Mouse (Mus musculus) kidney, postnatal 0 days (tissue): ENCODE data around the gene Mon2. TPM values are rescaled to one million over a fixed set of nuclear protein-coding genes. Genes with fewer than 3 reads are reported as not detected.

Experiments
- ATAC-seq: fragments of 200-750 bp; cut with Nextera tagmentation; replicated peaks from 2 replicates; pipeline ENCODE4 v1.8.0; 2017; ENCODE audit warnings: low read depth, moderate number of reproducible peaks, moderate TSS enrichment, moderate library complexity; ENCODE audit not compliant: low FRiP score
- DNase-seq: peaks from one replicate; pipeline ENCODE4 v3.0.0-alpha.2; 2016; ENCODE audit warnings: low spot score
- H3K27ac ChIP-seq: fragments of 300-500 bp; sonication (generic); 2 replicates; pipeline ENCODE4 v1.5.1; 2014; ENCODE audit warnings: mild to moderate bottlenecking
- H3K27me3 ChIP-seq: fragments of 300-500 bp; sonication (generic); 2 replicates; pipeline ENCODE4 v1.6.1; 2014; ENCODE audit warnings: low read length, mixed read lengths; ENCODE audit not compliant: insufficient read depth
- H3K36me3 ChIP-seq: fragments of 300-500 bp; sonication (generic); 2 replicates; pipeline ENCODE4 v1.6.1; 2014; ENCODE audit warnings: low read length, mixed read lengths; ENCODE audit not compliant: insufficient read depth
- H3K4me1 ChIP-seq: fragments of 300-500 bp; sonication (generic); replicated peaks from 2 replicates; pipeline ENCODE4 v1.6.1; 2014; ENCODE audit warnings: antibody characterized with exemption, low read length, mixed read lengths; ENCODE audit not compliant: insufficient read depth
- H3K4me2 ChIP-seq: fragments of 300-500 bp; sonication (generic); 2 replicates; pipeline ENCODE4 v1.6.1; 2014; ENCODE audit warnings: mild to moderate bottlenecking, low read length, moderate library complexity, mixed read lengths
- H3K4me3 ChIP-seq: fragments of 300-500 bp; sonication (generic); replicated peaks from 2 replicates; pipeline ENCODE4 v1.5.1; 2014; ENCODE audit warnings: low read depth, low read length
- H3K9ac ChIP-seq: fragments of 300-500 bp; sonication (generic); 2 replicates; pipeline ENCODE4 v1.6.1; 2014; ENCODE audit warnings: low read depth, low read length
- H3K9me3 ChIP-seq: fragments of 300-500 bp; sonication (generic); replicated peaks from 2 replicates; pipeline ENCODE4 v1.6.1; 2016; ENCODE audit warnings: low read length, inconsistent platforms, mixed read lengths
- CTCF ChIP-seq: IDR thresholded peaks from 2 replicates; pipeline ENCODE4 v1.5.1; 2016; ENCODE audit warnings: antibody characterized with exemption, low read depth, mild to moderate bottlenecking, moderate library complexity
- WGBS: fragments of 180-500 bp; shearing (Covaris S2); extraction: QIAGEN DNeasy Blood & Tissue Kit; methylation state at CpG from one replicate; pipeline ENCODE4 v1.1.7; 2014; 5-methylcytosine and 5-hydroxymethylcytosine counted together
- polyA plus RNA-seq: library from polyadenylated mRNA; unstranded; fragments of >200 nt; fragmentation: Nextera tagmentation; extraction: Ambion mirVana; gene quantifications from 2 replicates; pipeline ENCODE4 v1.2.1, GENCODE M21; 2015

Gene Mon2
- polyA plus RNA-seq, 1 experiment from 2014 or later: 25.5 TPM

DNA sequence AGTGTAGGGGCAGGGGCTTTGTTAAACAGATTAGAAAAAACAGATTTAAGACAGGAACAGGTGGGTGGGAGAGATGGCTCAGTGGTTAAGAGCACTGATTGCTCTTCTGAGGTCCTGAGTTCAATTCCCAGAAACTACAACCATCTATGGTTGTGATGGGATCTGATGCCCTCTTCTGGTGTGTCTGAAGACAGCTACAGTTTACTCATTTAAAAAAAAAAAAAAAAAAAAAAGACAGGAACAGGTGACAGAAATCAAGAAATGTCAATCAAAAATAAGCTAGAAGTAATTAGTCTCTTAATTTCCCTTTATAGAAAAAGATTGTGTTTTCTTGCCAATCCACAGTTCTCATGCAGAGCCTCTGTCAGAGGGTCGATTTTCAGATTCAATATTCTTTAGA is 74.3 kb downstream of the Mon2 start:
- Histone ChIP-seq H3K9ac (no peak overlapping the region), H3K4me3 (no peak overlapping the region), H3K9me3 (no peaks in the 10 kb centered on the region), H3K27me3 (no peaks in the 10 kb centered on the region), H3K27ac (no peak overlapping the region), H3K4me2 (no peak overlapping the region), H3K36me3 (peaks cover 37% of the 10 kb centered on the region), H3K4me1 (no peaks in the 10 kb centered on the region)
- no peak for ATAC-seq
- TF ChIP-seq CTCF: no peak
- no peak for DNase-seq
- WGBS: 86% methylated on average over 1 of the region's 1 CpGs

DNA sequence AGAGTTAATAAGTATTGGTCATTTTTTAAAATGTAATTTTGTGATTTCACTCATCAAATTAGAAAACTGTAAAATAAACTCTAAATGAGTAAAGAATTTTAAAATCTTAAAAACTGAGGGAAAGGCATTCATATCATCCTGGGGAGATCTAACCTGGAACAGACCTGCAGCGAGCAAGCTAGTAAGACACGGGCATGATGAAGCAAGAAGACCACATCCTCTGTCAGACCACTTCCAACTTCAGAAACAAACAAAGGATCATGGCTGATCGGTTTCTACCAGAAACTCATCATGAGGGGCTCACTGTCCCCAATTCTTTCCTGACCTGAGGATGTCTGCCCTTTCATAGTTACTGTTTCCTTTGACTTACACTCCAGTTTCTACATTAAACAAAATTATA is 74.9 kb downstream of the Mon2 start:
- H3K4me2 ChIP-seq: no peak overlapping the region
- H3K4me3 ChIP-seq: no peak overlapping the region
- H3K9me3 ChIP-seq: no peaks in the 10 kb centered on the region
- WGBS: 89% methylated on average over 3 of the region's 3 CpGs
- TF ChIP-seq CTCF: no peak
- H3K27ac ChIP-seq: no peak overlapping the region
- H3K4me1 ChIP-seq: no peaks in the 10 kb centered on the region
- no peaks in the 10 kb centered on the region for H3K27me3 ChIP-seq
- DNase-seq: no peak
- no peak for ATAC-seq
- peaks cover 41% of the 10 kb centered on the region for H3K36me3 ChIP-seq
- H3K9ac ChIP-seq: no peak overlapping the region

DNA sequence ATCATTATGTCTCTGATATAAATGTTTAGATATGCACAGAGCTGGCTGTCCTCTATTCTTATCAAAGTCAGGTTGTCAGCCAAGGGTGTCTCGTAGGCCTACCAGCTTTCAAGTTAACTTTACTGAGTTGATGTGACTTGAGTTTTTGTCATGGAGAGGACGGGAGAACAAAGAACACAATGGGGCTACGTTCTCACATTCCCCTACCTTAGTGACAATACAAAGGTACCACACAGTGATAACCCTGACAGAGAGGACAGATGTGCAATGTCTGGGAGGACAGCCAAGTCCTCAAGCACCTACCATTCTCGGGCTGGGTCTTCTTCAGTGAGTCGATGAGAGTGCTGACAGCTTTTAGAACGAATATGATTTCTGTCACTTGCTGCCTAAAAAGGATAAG is 76.9 kb downstream of the Mon2 start:
- ATAC-seq (no peak), DNase-seq (no peak)
- H3K27me3 ChIP-seq: no peaks in the 10 kb centered on the region
- WGBS: 87% methylated on average over 6 of the region's 6 CpGs
- H3K27ac ChIP-seq: no peak overlapping the region
- H3K4me3 ChIP-seq: no peak overlapping the region
- H3K9ac ChIP-seq: no peak overlapping the region
- no peak overlapping the region for H3K4me2 ChIP-seq
- H3K9me3 ChIP-seq: no peaks in the 10 kb centered on the region
- no peak for TF ChIP-seq CTCF
- 0 out of 2 replicates have a peak, but pooled peaks cover 2% of the 10 kb centered on the region for H3K4me1 ChIP-seq
- peaks cover 45% of the 10 kb centered on the region for H3K36me3 ChIP-seq

- Histone ChIP-seq H3K9me3 (no peaks in the 10 kb centered on the region), H3K27me3 (no peaks in the 10 kb centered on the region), H3K4me2 (no peak overlapping the region), H3K4me1 (0 out of 2 replicates have a peak, but pooled peaks cover 2% of the 10 kb centered on the region), H3K36me3 (peaks cover 37% of the 10 kb centered on the region), H3K27ac (no peak overlapping the region), H3K4me3 (no peak overlapping the region), H3K9ac (no peak overlapping the region)
- DNase-seq (no peak), ATAC-seq (no peak)
- WGBS: 86% methylated on average over 2 of the region's 2 CpGs
- TF ChIP-seq CTCF: no peak
Measured at GRCm38 (mm10) chr10:122997852-122998251, 78.5 kb downstream of the Mon2 start.

- TF ChIP-seq CTCF: peak; percentile 4; the same call in 1 of the 2 replicates
- peak; percentile 68 for DNase-seq
- peak; percentile 83 for ATAC-seq
- Histone ChIP-seq H3K27me3 (no peaks in the 10 kb centered on the region), H3K4me2 (no peak overlapping the region), H3K4me1 (0 out of 2 replicates have a peak, but pooled peaks cover 2% of the 10 kb centered on the region), H3K9ac (no peak overlapping the region), H3K36me3 (peaks cover 27% of the 10 kb centered on the region), H3K4me3 (no peak overlapping the region), H3K9me3 (no peaks in the 10 kb centered on the region), H3K27ac (peak overlapping the region; percentile 66; the same call in 1 of the 2 replicates)
- WGBS: 50% methylated on average over 17 of the region's 17 CpGs
Measured at GRCm38 (mm10) chr10:122994402-122995107, 81.8 kb downstream of the Mon2 start.

GRCm38 (mm10) chr10:122991648-122992047 is 84.7 kb downstream of the Mon2 start:
- 87% methylated on average over 9 of the region's 9 CpGs for WGBS
- Histone ChIP-seq H3K4me1 (peaks cover 14% of the 10 kb centered on the region), H3K27me3 (no peaks in the 10 kb centered on the region), H3K36me3 (peaks cover 11% of the 10 kb centered on the region), H3K9ac (no peak overlapping the region), H3K4me3 (no peak overlapping the region), H3K9me3 (no peaks in the 10 kb centered on the region), H3K4me2 (no peak overlapping the region), H3K27ac (peak overlapping the region; percentile 36; the same call in 1 of the 2 replicates)
- no peak for TF ChIP-seq CTCF
- no peak for ATAC-seq
- DNase-seq: no peak
